Mouse (Mus musculus) left cerebral cortex, adult 2 months (tissue): Measurements from ENCODE around the gene Phldb2. TPM values are rescaled to one million over a fixed set of nuclear protein-coding genes. Genes with fewer than 3 reads are reported as not detected.
A peak's percentile ranks its signal among the peaks of the same experiment; 100 is the strongest.

Experiments used
- DNase-seq, 2 experiments: peaks; one replicate each; pipeline ENCODE4 v3.0.0; 2021 to 2022; ENCODE audit warnings: low spot score in 2 of 2, mixed read lengths in 1 of 2; ENCODE audit errors: extremely low spot score in 1 of 2
- H3K27ac ChIP-seq: fragments of 200-600 bp; 2 replicates; pipeline ENCODE4 v1.8.1; 2022
- H3K4me3 ChIP-seq: fragments of 200-600 bp; 2 replicates; pipeline ENCODE4 v1.8.1; 2022
- CTCF ChIP-seq: fragments of 200-600 bp; IDR thresholded peaks from 2 replicates; pipeline ENCODE4 v1.8.1; 2022; ENCODE audit warnings: antibody characterized with exemption, mild to moderate bottlenecking, moderate library complexity
- intact Hi-C: fragments of 180-260 bp; cut with DNase I; formaldehyde crosslinking; loops from one replicate; pipeline ENCODE4 v1.15.1; 2025
- total RNA-seq, 2 experiments: library from RNA; stranded (reverse); gene quantifications; 2 replicates each; pipeline ENCODE4 v1.2.3; 2021

Gene Phldb2
- total RNA-seq, 2 experiments from 2014 or later = 6.0 to 6.1 TPM

DNA sequence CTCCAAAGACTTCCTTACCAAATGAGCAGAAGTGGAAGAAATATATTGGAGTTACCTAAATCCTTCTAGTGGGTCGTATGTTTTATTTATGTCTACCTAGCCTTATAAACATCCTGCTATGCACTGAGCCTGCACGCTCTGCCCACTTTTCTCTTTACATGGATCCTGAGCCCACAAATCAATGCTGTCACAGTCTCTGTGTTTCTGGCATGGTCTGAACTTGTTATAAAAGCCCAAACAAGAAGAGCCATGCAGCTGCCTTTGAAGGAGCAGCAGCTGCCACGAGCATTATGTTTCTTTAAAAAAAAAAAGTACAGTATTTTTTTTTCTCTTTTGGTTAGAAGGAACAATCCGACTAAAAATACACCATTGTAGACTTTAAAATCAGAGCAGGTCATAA, 186.0 kb downstream of the Phldb2 start:
- intact Hi-C loops = loop anchor here (2.0 kb wide), 1 partner anchor 43 kb away; no protein-coding TSS in a partner anchor
- TF ChIP-seq CTCF = no peak
- no peak overlapping the region for H3K4me3 ChIP-seq
- no peak for DNase-seq
- H3K27ac ChIP-seq = no peak overlapping the region

DNA sequence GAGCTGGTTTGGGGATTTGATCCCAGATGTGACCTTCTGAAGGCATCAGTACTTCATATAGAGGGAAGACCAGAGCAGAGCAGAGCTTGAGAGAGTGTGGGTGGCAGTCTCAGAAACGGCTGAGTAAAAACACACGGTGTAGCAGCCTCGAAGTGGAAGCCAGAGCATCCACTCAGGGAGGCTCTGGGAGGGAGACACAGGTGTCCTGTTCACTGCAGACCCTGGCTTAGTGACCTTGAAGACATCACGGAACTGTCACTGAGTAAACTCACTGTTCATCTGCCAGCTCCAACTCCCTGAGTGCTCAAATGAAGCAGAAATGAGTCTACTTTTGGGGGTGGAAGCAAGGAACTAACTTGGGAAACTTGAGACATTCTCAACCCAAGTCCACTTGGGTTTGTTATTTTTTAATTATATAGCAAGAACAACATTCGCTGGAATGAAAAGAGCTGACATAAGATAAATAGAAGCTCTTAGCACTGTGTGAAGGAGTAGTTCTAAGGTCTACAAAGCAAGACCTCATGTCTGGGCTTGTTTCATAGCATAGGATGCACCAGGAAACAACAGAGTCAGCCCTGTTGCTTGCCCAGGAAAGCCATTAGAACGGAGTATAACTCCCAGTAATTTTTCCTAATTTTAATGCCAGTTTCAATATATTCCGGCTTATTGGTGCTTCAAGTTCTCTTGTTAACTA, 187.4 kb downstream of the Phldb2 start:
- Histone ChIP-seq H3K27ac (no peak overlapping the region), H3K4me3 (no peak overlapping the region)
- intact Hi-C loops = loop anchor here (2.0 kb wide), 1 partner anchor 45 kb away; no protein-coding TSS in a partner anchor
- TF ChIP-seq CTCF = no peak
- no peak for DNase-seq

DNA sequence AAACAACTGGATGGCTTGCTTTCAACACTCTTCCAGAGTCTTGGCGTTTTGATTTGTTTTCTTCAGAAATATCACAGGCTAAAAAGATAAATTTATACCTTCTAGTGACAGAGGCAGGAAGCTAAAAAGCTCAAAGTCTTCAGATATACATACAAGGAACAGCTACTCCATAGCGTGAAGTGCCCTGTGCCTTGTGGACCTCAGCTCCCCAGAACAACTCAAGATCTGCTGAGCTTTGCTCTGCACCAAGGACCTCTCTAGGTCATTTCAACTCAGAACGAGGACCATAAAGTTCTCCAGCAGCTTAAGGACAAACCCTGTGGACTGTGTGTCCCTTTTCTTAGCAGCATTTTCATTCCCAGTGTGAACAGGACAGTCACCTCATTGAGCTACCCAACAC, 188.3 kb downstream of the Phldb2 start:
- TF ChIP-seq CTCF = no peak
- intact Hi-C loops = no loop called here
- H3K4me3 ChIP-seq = no peak overlapping the region
- no peak for DNase-seq
- no peak overlapping the region for H3K27ac ChIP-seq

GRCm38 (mm10) chr16:45762859-45763505, 190.4 kb downstream of the Phldb2 start:
- DNase-seq = no peak
- TF ChIP-seq CTCF = no peak
- no peak overlapping the region for H3K4me3 ChIP-seq
- intact Hi-C loops = no loop called here
- no peak overlapping the region for H3K27ac ChIP-seq

GRCm38 (mm10) chr16:45761425-45761824, 192.0 kb downstream of the Phldb2 start:
- DNase-seq = no peak
- peak; percentile 40 for TF ChIP-seq CTCF
- intact Hi-C loops = no loop called here
- Histone ChIP-seq H3K4me3 (no peak overlapping the region), H3K27ac (no peak overlapping the region)

GRCm38 (mm10) chr16:45758726-45759269, 194.6 kb downstream of the Phldb2 start:
- no peak for TF ChIP-seq CTCF
- DNase-seq = no peak
- no peak overlapping the region for H3K27ac ChIP-seq
- H3K4me3 ChIP-seq = no peak overlapping the region
- intact Hi-C loops = no loop called here

GRCm38 (mm10) chr16:45757421-45758078, 195.8 kb downstream of the Phldb2 start:
- intact Hi-C loops = loop anchor here (2.0 kb wide), 3 partner anchors 59 to 265 kb away; no protein-coding TSS in a partner anchor
- H3K27ac ChIP-seq = peak overlapping the region; percentile 2; the same call in 1 of the 2 replicates
- no peak for DNase-seq
- no peak for TF ChIP-seq CTCF
- no peak overlapping the region for H3K4me3 ChIP-seq

GRCm38 (mm10) chr16:45756855-45757254, 196.5 kb downstream of the Phldb2 start:
- no peak overlapping the region for H3K4me3 ChIP-seq
- TF ChIP-seq CTCF = peak; percentile 93
- no peak for DNase-seq
- H3K27ac ChIP-seq = no peak overlapping the region
- intact Hi-C loops = loop anchor here (2.0 kb wide), 3 partner anchors 60 to 266 kb away; no protein-coding TSS in a partner anchor

GRCm38 (mm10) chr16:45743591-45744144, 209.7 kb downstream of the Phldb2 start:
- TF ChIP-seq CTCF = no peak; the same call in 1 of the 2 replicates
- DNase-seq = no peak
- Histone ChIP-seq H3K27ac (peak overlapping the region; percentile 96; the same call in 1 of the 2 replicates), H3K4me3 (peak overlapping the region; percentile 88)
- intact Hi-C loops = no loop called here

GRCm38 (mm10) chr16:45742615-45743476, 210.6 kb downstream of the Phldb2 start, which contains the start of gene Abhd10:
Gene Abhd10, minus strand, starts transcription at chr16:45742955.
- peak; percentile 95 to 96 for DNase-seq
- Histone ChIP-seq H3K4me3 (peak within 1 kb of the TSS; percentile 88), H3K27ac (peak within 1 kb of the TSS; percentile 96)
- no peak for TF ChIP-seq CTCF
- intact Hi-C loops = no loop called here

- DNase-seq = no peak
- intact Hi-C loops = no loop called here
- no peak overlapping the region for H3K4me3 ChIP-seq
- H3K27ac ChIP-seq = no peak overlapping the region
- TF ChIP-seq CTCF = no peak
Measured at GRCm38 (mm10) chr16:45737880-45738279, 215.5 kb downstream of the Phldb2 start.
